Mouse (Mus musculus): Measurements from ENCODE around the gene Proser1. TPM values are rescaled to one million over a fixed set of nuclear protein-coding genes. Genes with fewer than 3 reads are reported as not detected.

Proser1 gene
- polyA plus RNA-seq (2015; fragmentation: Nextera tagmentation; extraction: Ambion mirVana), result 11.2 and 11.7 TPM in 2 replicates

GRCm38 (mm10) chr3:53463046-53463764 lies at the start of gene Proser1, which contains the start of gene Nhlrc3:
Gene Proser1, plus strand, starts transcription at chr3:53463666.
Gene Nhlrc3, minus strand, starts transcription at chr3:53463332.
- peak; percentile 98 for ATAC-seq (replicated peaks; ENCODE audit: extremely low read depth, insufficient read depth, low FRiP score)
- Histone ChIP-seq H3K4me2 (ENCODE audit: low read depth, low read length) (peak within 1 kb of the TSS; percentile 91), H3K27ac (ENCODE audit: low read length) (peak within 1 kb of the TSS; percentile 89), H3K9ac (ENCODE audit: low read length) (peak within 1 kb of the TSS; percentile 90), H3K27me3 (ENCODE audit: control insufficient read depth, insufficient read depth, low read length) (no peaks in the 10 kb centered on the region), H3K36me3 (ENCODE audit: control insufficient read depth, insufficient read depth) (peaks cover 19% of the 10 kb centered on the region), H3K4me3 (ENCODE audit: low read length) (peak within 1 kb of the TSS; percentile 99), H3K4me1 (ENCODE audit: control insufficient read depth, insufficient read depth, low read length) (peaks cover 23% of the 10 kb centered on the region), H3K9me3 (replicated peaks; ENCODE audit: control insufficient read depth, low read length) (no peaks in the 10 kb centered on the region)
- WGBS, result under 1% methylated on average over 47 of the region's 52 CpGs

- no peak overlapping the region for H3K9ac ChIP-seq (ENCODE audit: low read length)
- WGBS, result 23% methylated on average over 3 of the region's 3 CpGs
- no peak overlapping the region for H3K4me3 ChIP-seq (ENCODE audit: low read length)
- ATAC-seq (replicated peaks; ENCODE audit: extremely low read depth, insufficient read depth, low FRiP score), result no peak
- no peaks in the 10 kb centered on the region for H3K36me3 ChIP-seq (ENCODE audit: control insufficient read depth, insufficient read depth)
- H3K9me3 ChIP-seq (replicated peaks; ENCODE audit: control insufficient read depth, low read length), result no peaks in the 10 kb centered on the region
- H3K27me3 ChIP-seq (ENCODE audit: control insufficient read depth, insufficient read depth, low read length), result no peaks in the 10 kb centered on the region
- peaks cover 9% of the 10 kb centered on the region for H3K4me1 ChIP-seq (ENCODE audit: control insufficient read depth, insufficient read depth, low read length)
- no peak overlapping the region for H3K27ac ChIP-seq (ENCODE audit: low read length)
- no peak overlapping the region for H3K4me2 ChIP-seq (ENCODE audit: low read depth, low read length)
Measured at GRCm38 (mm10) chr3:53413959-53414358, 49.5 kb upstream of the Proser1 start.

GRCm38 (mm10) chr3:53416036-53416506 lies 47.4 kb upstream of the Proser1 start:
- H3K27ac ChIP-seq (ENCODE audit: low read length), result no peak overlapping the region
- no peak for ATAC-seq (replicated peaks; ENCODE audit: extremely low read depth, insufficient read depth, low FRiP score)
- whole genome bisulfite sequencing, result 48% methylated on average over 5 of the region's 5 CpGs
- H3K27me3 ChIP-seq (ENCODE audit: control insufficient read depth, insufficient read depth, low read length), result no peaks in the 10 kb centered on the region
- peaks cover 9% of the 10 kb centered on the region for H3K4me1 ChIP-seq (ENCODE audit: control insufficient read depth, insufficient read depth, low read length)
- H3K9ac ChIP-seq (ENCODE audit: low read length), result no peak overlapping the region
- no peaks in the 10 kb centered on the region for H3K36me3 ChIP-seq (ENCODE audit: control insufficient read depth, insufficient read depth)
- no peaks in the 10 kb centered on the region for H3K9me3 ChIP-seq (replicated peaks; ENCODE audit: control insufficient read depth, low read length)
- no peak overlapping the region for H3K4me2 ChIP-seq (ENCODE audit: low read depth, low read length)
- no peak overlapping the region for H3K4me3 ChIP-seq (ENCODE audit: low read length)

- no peaks in the 10 kb centered on the region for H3K36me3 ChIP-seq (ENCODE audit: control insufficient read depth, insufficient read depth)
- H3K27ac ChIP-seq (ENCODE audit: low read length), result no peak overlapping the region
- ATAC-seq (replicated peaks; ENCODE audit: extremely low read depth, insufficient read depth, low FRiP score), result no peak
- no peak overlapping the region for H3K4me3 ChIP-seq (ENCODE audit: low read length)
- WGBS, result 81% methylated on average over 7 of the region's 7 CpGs
- no peaks in the 10 kb centered on the region for H3K27me3 ChIP-seq (ENCODE audit: control insufficient read depth, insufficient read depth, low read length)
- H3K9ac ChIP-seq (ENCODE audit: low read length), result no peak overlapping the region
- no peaks in the 10 kb centered on the region for H3K9me3 ChIP-seq (replicated peaks; ENCODE audit: control insufficient read depth, low read length)
- peaks cover 10% of the 10 kb centered on the region for H3K4me1 ChIP-seq (ENCODE audit: control insufficient read depth, insufficient read depth, low read length)
- no peak overlapping the region for H3K4me2 ChIP-seq (ENCODE audit: low read depth, low read length)
Measured at GRCm38 (mm10) chr3:53417701-53418100, 45.8 kb upstream of the Proser1 start.

- no peaks in the 10 kb centered on the region for H3K9me3 ChIP-seq (replicated peaks; ENCODE audit: control insufficient read depth, low read length)
- no peak for ATAC-seq (replicated peaks; ENCODE audit: extremely low read depth, insufficient read depth, low FRiP score)
Measured at GRCm38 (mm10) chr3:53421656-53422055, 41.8 kb upstream of the Proser1 start.

GRCm38 (mm10) chr3:53422691-53423090 lies 40.8 kb upstream of the Proser1 start:
- Histone ChIP-seq H3K4me3 (ENCODE audit: low read length) (no peak overlapping the region), H3K27ac (ENCODE audit: low read length) (no peak overlapping the region), H3K9ac (ENCODE audit: low read length) (no peak overlapping the region), H3K27me3 (ENCODE audit: control insufficient read depth, insufficient read depth, low read length) (no peaks in the 10 kb centered on the region), H3K36me3 (ENCODE audit: control insufficient read depth, insufficient read depth) (no peaks in the 10 kb centered on the region), H3K9me3 (replicated peaks; ENCODE audit: control insufficient read depth, low read length) (no peaks in the 10 kb centered on the region), H3K4me2 (ENCODE audit: low read depth, low read length) (no peak overlapping the region), H3K4me1 (ENCODE audit: control insufficient read depth, insufficient read depth, low read length) (peaks cover 4% of the 10 kb centered on the region)
- WGBS, result 34% methylated on average over 1 of the region's 1 CpGs
- ATAC-seq (replicated peaks; ENCODE audit: extremely low read depth, insufficient read depth, low FRiP score), result no peak

More at GRCm38 (mm10) chr3:53421656-53422055, 41.8 kb upstream of the Proser1 start:
- peaks cover 4% of the 10 kb centered on the region for H3K4me1 ChIP-seq (ENCODE audit: control insufficient read depth, insufficient read depth, low read length)
- H3K9ac ChIP-seq (ENCODE audit: low read length), result no peak overlapping the region
- no peak overlapping the region for H3K27ac ChIP-seq (ENCODE audit: low read length)
- no peak overlapping the region for H3K4me2 ChIP-seq (ENCODE audit: low read depth, low read length)
- WGBS, result 87% methylated on average over 12 of the region's 12 CpGs
- no peak overlapping the region for H3K4me3 ChIP-seq (ENCODE audit: low read length)
- H3K36me3 ChIP-seq (ENCODE audit: control insufficient read depth, insufficient read depth), result no peaks in the 10 kb centered on the region
- H3K27me3 ChIP-seq (ENCODE audit: control insufficient read depth, insufficient read depth, low read length), result no peaks in the 10 kb centered on the region

GRCm38 (mm10) chr3:53423576-53423975 lies 39.9 kb upstream of the Proser1 start:
- Histone ChIP-seq H3K36me3 (ENCODE audit: control insufficient read depth, insufficient read depth) (no peaks in the 10 kb centered on the region), H3K4me3 (ENCODE audit: low read length) (no peak overlapping the region), H3K9ac (ENCODE audit: low read length) (no peak overlapping the region), H3K27ac (ENCODE audit: low read length) (no peak overlapping the region), H3K4me1 (ENCODE audit: control insufficient read depth, insufficient read depth, low read length) (peaks cover 4% of the 10 kb centered on the region), H3K4me2 (ENCODE audit: low read depth, low read length) (no peak overlapping the region), H3K9me3 (replicated peaks; ENCODE audit: control insufficient read depth, low read length) (no peaks in the 10 kb centered on the region), H3K27me3 (ENCODE audit: control insufficient read depth, insufficient read depth, low read length) (no peaks in the 10 kb centered on the region)
- WGBS, result 52% methylated on average over 4 of the region's 4 CpGs
- ATAC-seq (replicated peaks; ENCODE audit: extremely low read depth, insufficient read depth, low FRiP score), result no peak

GRCm38 (mm10) chr3:53434610-53435009 lies 28.9 kb upstream of the Proser1 start:
- 68% methylated on average over 3 of the region's 3 CpGs for WGBS

GRCm38 (mm10) chr3:53436550-53436949 lies 26.9 kb upstream of the Proser1 start:
- Histone ChIP-seq H3K27ac (ENCODE audit: low read length) (no peak overlapping the region), H3K4me2 (ENCODE audit: low read depth, low read length) (no peak overlapping the region), H3K36me3 (ENCODE audit: control insufficient read depth, insufficient read depth) (no peaks in the 10 kb centered on the region), H3K27me3 (ENCODE audit: control insufficient read depth, insufficient read depth, low read length) (no peaks in the 10 kb centered on the region), H3K4me1 (ENCODE audit: control insufficient read depth, insufficient read depth, low read length) (no peaks in the 10 kb centered on the region), H3K9ac (ENCODE audit: low read length) (no peak overlapping the region), H3K4me3 (ENCODE audit: low read length) (no peak overlapping the region), H3K9me3 (replicated peaks; ENCODE audit: control insufficient read depth, low read length) (no peaks in the 10 kb centered on the region)
- no peak for ATAC-seq (replicated peaks; ENCODE audit: extremely low read depth, insufficient read depth, low FRiP score)
- WGBS, result 66% methylated on average over 5 of the region's 5 CpGs

More at GRCm38 (mm10) chr3:53434610-53435009, 28.9 kb upstream of the Proser1 start:
- Histone ChIP-seq H3K36me3 (ENCODE audit: control insufficient read depth, insufficient read depth) (no peaks in the 10 kb centered on the region), H3K9me3 (replicated peaks; ENCODE audit: control insufficient read depth, low read length) (no peaks in the 10 kb centered on the region), H3K4me1 (ENCODE audit: control insufficient read depth, insufficient read depth, low read length) (no peaks in the 10 kb centered on the region), H3K27ac (ENCODE audit: low read length) (no peak overlapping the region), H3K4me2 (ENCODE audit: low read depth, low read length) (no peak overlapping the region), H3K27me3 (ENCODE audit: control insufficient read depth, insufficient read depth, low read length) (no peaks in the 10 kb centered on the region), H3K4me3 (ENCODE audit: low read length) (no peak overlapping the region), H3K9ac (ENCODE audit: low read length) (no peak overlapping the region)
- ATAC-seq (replicated peaks; ENCODE audit: extremely low read depth, insufficient read depth, low FRiP score), result no peak

Data from heart, embryonic 16.5 days (tissue).